Mouse (Mus musculus) neural tube, embryonic 13.5 days (tissue): ENCODE data around the gene Olfr429. TPM values are rescaled to one million over a fixed set of nuclear protein-coding genes. Genes with fewer than 3 reads are reported as not detected.

Source experiments
- ATAC-seq: fragments of 200-750 bp; cut with Nextera tagmentation; 2 replicates; pipeline ENCODE4 v1.8.0; 2017; ENCODE audit warnings: low read depth, mild to moderate bottlenecking, moderate TSS enrichment, moderate library complexity
- H3K27ac ChIP-seq: fragments of 300-500 bp; sonication (generic); replicated peaks from 2 replicates; pipeline ENCODE4 v1.5.1; 2015; ENCODE audit warnings: moderate library complexity, mild to moderate bottlenecking, inconsistent platforms
- H3K27me3 ChIP-seq: fragments of 300-500 bp; sonication (generic); 2 replicates; pipeline ENCODE4 v1.6.1; 2015; ENCODE audit warnings: mild to moderate bottlenecking, inconsistent platforms
- H3K36me3 ChIP-seq: fragments of 300-500 bp; sonication (generic); 2 replicates; pipeline ENCODE4 v1.6.1; 2015; ENCODE audit warnings: mild to moderate bottlenecking, inconsistent platforms
- H3K4me1 ChIP-seq: fragments of 300-500 bp; sonication (generic); replicated peaks from 2 replicates; pipeline ENCODE4 v1.6.1; 2015; ENCODE audit warnings: inconsistent platforms
- H3K4me2 ChIP-seq: fragments of 300-500 bp; sonication (generic); 2 replicates; pipeline ENCODE4 v1.6.1; 2015; ENCODE audit warnings: inconsistent platforms, mild to moderate bottlenecking, moderate library complexity
- H3K4me3 ChIP-seq: fragments of 300-500 bp; sonication (generic); 2 replicates; pipeline ENCODE4 v1.5.1; 2015; ENCODE audit warnings: mild to moderate bottlenecking, inconsistent platforms
- H3K9ac ChIP-seq: fragments of 300-500 bp; sonication (generic); 2 replicates; pipeline ENCODE4 v1.6.1; 2015; ENCODE audit warnings: moderate library complexity, mild to moderate bottlenecking, inconsistent platforms
- H3K9me3 ChIP-seq: fragments of 300-500 bp; sonication (generic); 2 replicates; pipeline ENCODE4 v1.6.1; 2016; ENCODE audit warnings: inconsistent platforms
- WGBS: fragments of 180-500 bp; shearing (Covaris S2); methylation state at CpG from one replicate; pipeline ENCODE4 v1.1.7; 2015; 5-methylcytosine and 5-hydroxymethylcytosine counted together
- polyA plus RNA-seq: library from polyadenylated mRNA; unstranded; fragments of >200 nt; fragmentation: Nextera tagmentation; extraction: Ambion mirVana; gene quantifications from 2 replicates; pipeline ENCODE4 v1.2.1, GENCODE M21; 2015

The Olfr429 gene
- polyA plus RNA-seq, 1 experiment from 2014 or later: not detected

GRCm38 (mm10) chr1:174052981-174053380 lies 31.1 kb upstream of the Olfr429 start:
- no peak for ATAC-seq
- Histone ChIP-seq H3K27me3 (no peaks in the 10 kb centered on the region), H3K9ac (no peak overlapping the region), H3K9me3 (no peaks in the 10 kb centered on the region), H3K27ac (no peak overlapping the region), H3K4me2 (no peak overlapping the region), H3K36me3 (no peaks in the 10 kb centered on the region), H3K4me1 (no peaks in the 10 kb centered on the region), H3K4me3 (no peak overlapping the region)
- WGBS: 89% methylated on average over 3 of the region's 3 CpGs

DNA sequence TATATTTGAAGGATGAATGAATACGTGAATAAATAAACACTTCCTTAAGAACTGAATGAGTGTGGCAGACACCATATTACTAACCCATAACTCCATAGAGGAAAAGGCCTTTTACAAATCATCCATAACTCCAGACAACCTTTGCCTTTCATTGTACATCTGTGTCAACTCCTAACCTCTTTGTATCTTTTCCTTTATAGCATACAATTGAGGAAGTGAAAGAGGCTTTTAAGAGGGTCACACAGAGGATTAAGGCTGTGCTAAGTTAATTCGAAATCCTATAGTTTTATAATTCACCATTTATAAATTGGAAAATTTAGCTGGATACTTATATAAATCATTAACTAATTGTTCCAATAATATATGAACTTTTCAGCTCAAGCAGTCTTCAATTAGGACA lies 28.9 kb upstream of the Olfr429 start:
- Histone ChIP-seq H3K36me3 (no peaks in the 10 kb centered on the region), H3K4me1 (no peaks in the 10 kb centered on the region), H3K9ac (no peak overlapping the region), H3K27ac (no peak overlapping the region), H3K27me3 (no peaks in the 10 kb centered on the region), H3K9me3 (no peaks in the 10 kb centered on the region), H3K4me3 (no peak overlapping the region), H3K4me2 (no peak overlapping the region)
- WGBS: 77% methylated on average over 2 of the region's 2 CpGs
- no peak for ATAC-seq

GRCm38 (mm10) chr1:174066305-174066704 lies 17.8 kb upstream of the Olfr429 start, which contains the start of gene Olfr430:
TSS of gene Olfr430 (plus strand) at chr1:174066605.
- H3K4me1 ChIP-seq: no peaks in the 10 kb centered on the region
- no peak within 1 kb of the TSS for H3K27ac ChIP-seq
- no peaks in the 10 kb centered on the region for H3K9me3 ChIP-seq
- no peaks in the 10 kb centered on the region for H3K27me3 ChIP-seq
- no peak for ATAC-seq
- no peak within 1 kb of the TSS for H3K4me2 ChIP-seq
- no peak within 1 kb of the TSS for H3K9ac ChIP-seq
- H3K36me3 ChIP-seq: no peaks in the 10 kb centered on the region
- WGBS: 88% methylated on average over 3 of the region's 3 CpGs
- no peak within 1 kb of the TSS for H3K4me3 ChIP-seq

GRCm38 (mm10) chr1:174096591-174096990 lies 12.5 kb downstream of the Olfr429 start, which contains the start of gene Olfr427:
TSS of gene Olfr427 (plus strand) at chr1:174096891.
- no peak within 1 kb of the TSS for H3K4me2 ChIP-seq
- no peak within 1 kb of the TSS for H3K9ac ChIP-seq
- 96% methylated on average over 1 of the region's 1 CpGs for WGBS
- H3K36me3 ChIP-seq: no peaks in the 10 kb centered on the region
- no peak within 1 kb of the TSS for H3K4me3 ChIP-seq
- H3K9me3 ChIP-seq: no peaks in the 10 kb centered on the region
- no peak for ATAC-seq
- H3K27ac ChIP-seq: no peak within 1 kb of the TSS
- H3K4me1 ChIP-seq: no peaks in the 10 kb centered on the region
- H3K27me3 ChIP-seq: no peaks in the 10 kb centered on the region

DNA sequence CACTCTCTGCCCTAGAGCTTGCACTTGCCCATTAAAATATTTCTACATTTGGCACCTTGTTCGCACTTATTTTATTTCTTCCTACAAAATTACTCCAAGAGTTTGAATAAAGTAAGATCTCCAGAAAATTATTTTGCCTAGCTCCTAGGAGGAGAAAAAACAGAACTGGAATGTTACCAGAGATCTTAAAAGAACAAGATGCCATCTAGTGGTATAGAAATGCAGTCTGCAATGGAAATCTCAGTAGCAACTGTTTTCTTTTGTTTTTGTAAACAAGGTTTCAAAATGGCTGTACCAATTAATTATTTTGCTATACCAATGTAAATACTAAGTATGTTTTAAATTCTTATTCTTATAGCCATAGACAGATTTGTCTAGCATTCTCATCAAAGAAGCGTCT lies 19.6 kb downstream of the Olfr429 start:
- H3K4me1 ChIP-seq: no peaks in the 10 kb centered on the region
- H3K4me3 ChIP-seq: no peak overlapping the region
- ATAC-seq: no peak
- H3K27me3 ChIP-seq: no peaks in the 10 kb centered on the region
- H3K36me3 ChIP-seq: no peaks in the 10 kb centered on the region
- no peaks in the 10 kb centered on the region for H3K9me3 ChIP-seq
- 56% methylated on average over 2 of the region's 2 CpGs for WGBS
- H3K4me2 ChIP-seq: no peak overlapping the region
- no peak overlapping the region for H3K27ac ChIP-seq
- H3K9ac ChIP-seq: no peak overlapping the region

DNA sequence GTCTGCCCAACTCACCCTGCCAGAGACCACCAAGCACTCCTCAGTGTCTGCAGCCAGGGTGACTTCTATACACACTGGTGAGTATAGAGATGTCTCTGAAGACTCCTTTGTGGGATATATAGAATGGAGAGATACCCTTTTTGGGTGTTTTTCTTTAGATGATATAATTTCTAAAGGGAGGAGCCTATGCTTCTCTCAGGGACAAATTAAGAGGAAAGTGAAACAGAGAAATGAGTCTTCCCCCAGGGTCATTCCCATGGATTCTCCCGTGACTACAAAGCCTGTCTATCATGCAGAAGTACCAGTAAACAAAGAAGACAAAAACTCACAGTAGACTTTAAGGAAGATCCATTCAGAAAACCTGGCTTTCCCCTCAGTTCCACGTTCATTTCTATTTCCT lies 36.9 kb downstream of the Olfr429 start, which contains the start of gene Olfr231:
Gene Olfr231, minus strand, starts transcription at position 101 of the 400 bp plus-strand sequence.
- ATAC-seq: no peak

DNA sequence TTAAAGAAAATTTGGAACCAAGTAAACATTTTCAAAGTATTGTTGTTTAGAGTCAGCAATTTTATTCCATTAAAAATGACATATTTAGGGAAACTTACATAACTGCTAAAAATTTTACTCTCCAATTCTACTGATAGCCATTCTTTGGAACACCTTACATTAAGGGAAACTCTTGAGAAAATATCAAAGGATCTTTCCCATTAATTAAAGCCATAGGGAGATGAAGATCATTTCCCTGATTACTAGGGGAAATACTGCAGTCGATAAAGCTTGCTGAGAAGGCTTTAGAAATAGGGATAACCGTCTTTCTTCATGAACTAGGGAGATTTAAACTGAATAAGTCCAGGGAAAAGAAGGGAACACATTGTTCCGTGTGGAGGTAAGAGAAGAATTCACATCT lies 47.1 kb downstream of the Olfr429 start, which contains the start of gene Olfr424:
Gene Olfr424, plus strand, starts transcription at position 301 of the 400 bp plus-strand sequence.
- 88% methylated on average over 3 of the region's 3 CpGs for WGBS
- H3K9me3 ChIP-seq: no peaks in the 10 kb centered on the region
- no peaks in the 10 kb centered on the region for H3K4me1 ChIP-seq
- H3K27me3 ChIP-seq: no peaks in the 10 kb centered on the region
- H3K27ac ChIP-seq: no peak within 1 kb of the TSS
- no peak within 1 kb of the TSS for H3K4me3 ChIP-seq
- no peaks in the 10 kb centered on the region for H3K36me3 ChIP-seq
- H3K9ac ChIP-seq: no peak within 1 kb of the TSS
- no peak for ATAC-seq
- no peak within 1 kb of the TSS for H3K4me2 ChIP-seq

More for the DNA sequence above, 36.9 kb downstream of the Olfr429 start, which contains the start of gene Olfr231:
- no peaks in the 10 kb centered on the region for H3K36me3 ChIP-seq
- H3K9me3 ChIP-seq: no peaks in the 10 kb centered on the region
- no peaks in the 10 kb centered on the region for H3K4me1 ChIP-seq
- no peak within 1 kb of the TSS for H3K4me3 ChIP-seq
- H3K27me3 ChIP-seq: no peaks in the 10 kb centered on the region
- no peak within 1 kb of the TSS for H3K4me2 ChIP-seq
- H3K9ac ChIP-seq: no peak within 1 kb of the TSS
- H3K27ac ChIP-seq: no peak within 1 kb of the TSS
- WGBS: 49% methylated on average over 2 of the region's 2 CpGs

- no peaks in the 10 kb centered on the region for H3K4me1 ChIP-seq
- WGBS: 77% methylated on average over 3 of the region's 3 CpGs
- H3K4me3 ChIP-seq: no peak overlapping the region
- H3K9ac ChIP-seq: no peak overlapping the region
- no peaks in the 10 kb centered on the region for H3K9me3 ChIP-seq
- no peaks in the 10 kb centered on the region for H3K27me3 ChIP-seq
- H3K4me2 ChIP-seq: no peak overlapping the region
- no peaks in the 10 kb centered on the region for H3K36me3 ChIP-seq
- no peak overlapping the region for H3K27ac ChIP-seq
- no peak for ATAC-seq
Measured at GRCm38 (mm10) chr1:174131999-174132398, 47.9 kb downstream of the Olfr429 start.

Other genes with a start within 250 kb of the Olfr429 start
- 0.31 TPM in 1 of 2 replicates, not detected in the other for gene Ifi211, start 171.3 kb upstream of the Olfr429 start, polyA plus RNA-seq
- 0.59 and 0.78 TPM in 2 replicates for gene Mndal, start 141.8 kb upstream of the Olfr429 start, polyA plus RNA-seq
- 0.21 and 0.85 TPM in 2 replicates for gene Ifi203, start 141.7 kb upstream of the Olfr429 start, polyA plus RNA-seq
- gene Ifi202b, start 101.6 kb upstream of the Olfr429 start, polyA plus RNA-seq: not detected in 2 replicates
- not detected in 2 replicates for gene Ifi205, start 52.5 kb upstream of the Olfr429 start, polyA plus RNA-seq
- gene Olfr433, start 43.6 kb upstream of the Olfr429 start, polyA plus RNA-seq: not detected in 2 replicates
- gene Olfr432, start 35.1 kb upstream of the Olfr429 start, polyA plus RNA-seq: not detected in 2 replicates
- gene Olfr430, start 17.7 kb upstream of the Olfr429 start, polyA plus RNA-seq: not detected in 2 replicates
- gene Olfr427, start 12.6 kb downstream of the Olfr429 start, polyA plus RNA-seq: not detected in 2 replicates
- not detected in 2 replicates for gene Olfr231, start 36.8 kb downstream of the Olfr429 start, polyA plus RNA-seq
- not detected in 2 replicates for gene Olfr424, start 47.2 kb downstream of the Olfr429 start, polyA plus RNA-seq
- not detected in 2 replicates for gene Olfr420, start 71.3 kb downstream of the Olfr429 start, polyA plus RNA-seq
- 0.12 and 0.14 TPM in 2 replicates for gene Spta1, start 88.4 kb downstream of the Olfr429 start, polyA plus RNA-seq
- not detected in 2 replicates for gene Olfr419, start 167.7 kb downstream of the Olfr429 start, polyA plus RNA-seq
- gene Mptx1, start 246.2 kb downstream of the Olfr429 start, polyA plus RNA-seq: not detected in 2 replicates